Mouse (Mus musculus) gastrocnemius, postnatal 25 days (tissue): ENCODE data around the gene 4930519P11Rik. TPM values are rescaled to one million over a fixed set of nuclear protein-coding genes. Genes with fewer than 3 reads are reported as not detected.

ENCODE experiments used
- total RNA-seq, 2 experiments: library from RNA; stranded (reverse); gene quantifications; 1 replicate in 1 of 2; 2 replicates in 1 of 2; pipeline ENCODE4 v1.2.3; 2021

The 4930519P11Rik gene
- total RNA-seq, 2 experiments from 2014 or later, result not detected

Other genes with a start within 250 kb of the 4930519P11Rik start
- gene Cdk5rap1, start 240.4 kb downstream of the 4930519P11Rik start, total RNA-seq, result 10 to 100 TPM; 11.0 to 12.3 TPM
- 100 to 1,000 TPM; 190 to 200 TPM for gene Snta1, start 205.3 kb downstream of the 4930519P11Rik start, total RNA-seq
- 10 to 100 TPM in 1 of 2 experiments, 1 to 10 TPM in 1; 9.9 to 10.7 TPM for gene Cbfa2t2, start 177.0 kb downstream of the 4930519P11Rik start, total RNA-seq
- not detected for gene 1700003F12Rik, start 66.4 kb downstream of the 4930519P11Rik start, total RNA-seq
- not detected for gene Actl10, start 61.7 kb downstream of the 4930519P11Rik start, total RNA-seq
- gene Necab3, start 54.5 kb downstream of the 4930519P11Rik start, total RNA-seq, result 1 to 10 TPM in 1 of 2 experiments, under 1 TPM in 1; 0.69 to 1.4 TPM
- 1 to 10 TPM in 1 of 2 experiments, under 1 TPM in 1; 0.87 to 1.8 TPM for gene E2f1, start 43.5 kb downstream of the 4930519P11Rik start, total RNA-seq
- 10 to 100 TPM; 12.6 to 14.9 TPM for gene Pxmp4, start 9.7 kb downstream of the 4930519P11Rik start, total RNA-seq
- gene Zfp341, start 140 bp downstream of the 4930519P11Rik start, total RNA-seq, result 1 to 10 TPM; 2.2 to 2.5 TPM
- gene Chmp4b, start 38.3 kb upstream of the 4930519P11Rik start, total RNA-seq, result 100 to 1,000 TPM; 102 TPM
- not detected for gene Gm14214, start 156.6 kb upstream of the 4930519P11Rik start, total RNA-seq
- gene Raly, start 177.7 kb upstream of the 4930519P11Rik start, total RNA-seq, result 10 to 100 TPM; 64.6 to 69.4 TPM
- gene a, start 178.0 kb upstream of the 4930519P11Rik start, total RNA-seq, result not detected